In the genomic region with DNA sequence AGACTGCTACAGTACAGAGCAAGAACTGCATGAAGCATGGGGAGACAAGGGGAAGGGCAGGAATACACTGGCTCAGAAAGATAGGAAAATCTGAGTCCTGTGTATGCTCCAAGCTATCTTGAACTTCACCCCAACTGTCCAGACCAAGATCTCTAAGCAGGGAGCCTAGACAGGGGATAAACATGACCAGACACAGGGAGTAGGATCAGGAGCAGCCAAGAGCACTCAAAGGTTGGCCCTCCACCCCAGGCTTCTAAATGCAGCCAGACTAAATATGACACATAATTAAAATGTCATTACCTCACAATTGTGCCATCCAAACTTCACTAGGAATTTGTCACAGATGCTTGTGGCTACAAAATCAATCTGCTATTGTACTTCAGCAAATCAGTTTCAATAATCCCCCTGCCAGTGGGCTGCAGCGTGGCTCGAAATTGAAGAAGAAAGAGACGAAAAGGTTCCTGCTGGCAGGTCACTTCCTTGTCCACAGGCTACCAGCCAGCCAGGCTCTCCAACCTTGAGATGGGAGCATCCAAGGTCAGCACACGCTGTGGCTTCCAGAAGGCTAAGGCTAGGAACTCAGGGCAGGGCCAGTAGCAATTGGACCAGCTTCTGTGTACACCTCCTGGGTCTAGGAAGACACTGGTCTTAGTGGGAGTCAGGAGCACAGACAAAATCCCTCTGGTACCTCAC, we compare ENCODE assay signal across 18 mouse cellular contexts.
DNase-seq lines count a peak whose midpoint lies in the region; ATAC-seq and TF ChIP-seq lines count a peak whose summit lies in the region.
"Had no signal": no experiment of that assay in that cellular context is flagged by ENCODE, and none has a peak within 500 bp of the region (broad histone marks: within the 10 kb centered on the region; RNA-seq: fewer than 3 reads in every experiment).

No protein-coding gene starts in this region.

- TF ChIP-seq CTCF in lung, embryonic 14.5 days (IDR thresholded peaks at IDR 0.05; ENCODE audit: low read depth) = no peak
- no peak for TF ChIP-seq CTCF in lung, adult 2 months (IDR thresholded peaks at IDR 0.05; ENCODE audit: insufficient read depth, low read length)
- no peak for TF ChIP-seq CTCF in cerebellum, adult 2 months (IDR thresholded peaks at IDR 0.05; ENCODE audit: borderline replicate concordance, insufficient read depth, low read depth, low read length)

- peak overlapping the region; percentile 8; the same call in 1 of the 2 replicates for H3K27ac ChIP-seq in lung, embryonic 14.5 days (ENCODE audit: low read depth)
- no peak overlapping the region for H3K27ac ChIP-seq in cerebellum, adult 2 months (ENCODE audit: insufficient read depth, low read length)
- H3K27ac ChIP-seq: forebrain, embryonic 13.5 days; hindbrain, embryonic 14.5 days; limb, embryonic 10.5 days; midbrain, embryonic 12.5 days; neural tube, embryonic 13.5 days had no signal

- peak; percentile 17 to 49 for DNase-seq in adrenal gland, postnatal 36 days
- no peak for DNase-seq in adrenal gland, postnatal 4 days (ENCODE audit: low spot score in 2 of 2)
- DNase-seq in lung, embryonic 14.5 days = no peak
- no peak for DNase-seq in lung, adult 2 months
- DNase-seq in Muller cell, postnatal 12 days (ENCODE audit: inconsistent ontology term) = peak; percentile 47
- DNase-seq in lung, postnatal 36 days = peak; percentile 16
- DNase-seq in cerebellum, adult 2 months = no peak
- no peak for DNase-seq in thymus, postnatal 0 days (ENCODE audit: low spot score)
- DNase-seq: cerebellum, postnatal 10 days; retina, postnatal 1 day; thymus, adult 2 months had no signal

- H3K4me2 ChIP-seq in lung, embryonic 14.5 days = no peak overlapping the region
- H3K4me2 ChIP-seq: forebrain, embryonic 13.5 days; hindbrain, embryonic 14.5 days; liver, embryonic 11.5 days; midbrain, embryonic 12.5 days; neural tube, embryonic 13.5 days had no signal

- no peaks in the 10 kb centered on the region for H3K9me3 ChIP-seq in lung, embryonic 14.5 days (ENCODE audit: low read depth, low read length)
- H3K9me3 ChIP-seq: forebrain, embryonic 13.5 days; limb, embryonic 10.5 days; midbrain, embryonic 12.5 days; neural tube, embryonic 13.5 days had no signal

- H3K27me3 ChIP-seq in lung, embryonic 14.5 days (ENCODE audit: insufficient read depth, low read length) = no peaks in the 10 kb centered on the region
- no peaks in the 10 kb centered on the region for H3K27me3 ChIP-seq in cerebellum, adult 2 months (ENCODE audit: control insufficient read depth, insufficient read depth, low read length)
- H3K27me3 ChIP-seq: forebrain, embryonic 13.5 days had no signal

- no peak overlapping the region for H3K9ac ChIP-seq in lung, embryonic 14.5 days
- H3K9ac ChIP-seq: forebrain, embryonic 13.5 days; hindbrain, embryonic 14.5 days; midbrain, embryonic 12.5 days; neural tube, embryonic 13.5 days had no signal

- no peaks in the 10 kb centered on the region for H3K36me3 ChIP-seq in lung, embryonic 14.5 days (ENCODE audit: insufficient read depth)
- H3K36me3 ChIP-seq: limb, embryonic 10.5 days; midbrain, embryonic 12.5 days; neural tube, embryonic 13.5 days had no signal

- TF ChIP-seq POLR2A in lung, adult 2 months (IDR thresholded peaks at IDR 0.05; ENCODE audit: borderline replicate concordance, extremely low read depth, low read depth, low read length) = no peak
- no peak for TF ChIP-seq POLR2A in cerebellum, adult 2 months (IDR thresholded peaks at IDR 0.05; ENCODE audit: borderline replicate concordance, insufficient read depth, low read length)

- WGBS in lung, embryonic 14.5 days = 58% methylated on average over 4 of the region's 4 CpGs
- 62% methylated on average over 4 of the region's 4 CpGs for WGBS in lung, adult 2 months
- WGBS in cerebellum, adult 2 months = 41% methylated on average over 4 of the region's 4 CpGs

- no peak for ATAC-seq in lung, embryonic 14.5 days (ENCODE audit: insufficient read depth)
- ATAC-seq: forebrain, embryonic 13.5 days; intestine, embryonic 16.5 days had no signal

- peaks cover 19% of the 10 kb centered on the region for H3K4me1 ChIP-seq in lung, embryonic 14.5 days (ENCODE audit: insufficient read depth)
- H3K4me1 ChIP-seq in lung, adult 2 months (ENCODE audit: control insufficient read depth, insufficient read depth, low read length) = no peaks in the 10 kb centered on the region
- H3K4me1 ChIP-seq in cerebellum, adult 2 months (ENCODE audit: control insufficient read depth, insufficient read depth, low read length) = no peaks in the 10 kb centered on the region

- H3K4me3 ChIP-seq in lung, embryonic 14.5 days (ENCODE audit: low read depth, low read length) = no peak overlapping the region
- H3K4me3 ChIP-seq in lung, adult 2 months (replicated peaks; ENCODE audit: extremely low read depth, low read depth, low read length) = no peak overlapping the region
- no peak overlapping the region for H3K4me3 ChIP-seq in cerebellum, adult 2 months (replicated peaks; ENCODE audit: insufficient read depth, low read depth, low read length)
- H3K4me3 ChIP-seq: forebrain, embryonic 13.5 days; limb, embryonic 10.5 days; midbrain, embryonic 12.5 days; neural tube, embryonic 13.5 days had no signal

Comparison
In these comparisons a context has a peak if more than half of its experiments do, and no peak if none do; other contexts are left out.
1. DNase-seq: peak in adrenal gland, postnatal 36 days (2 of 2), Muller cell, postnatal 12 days (single experiment) and lung, postnatal 36 days (single experiment); none in adrenal gland, postnatal 4 days (0 of 2), lung, embryonic 14.5 days (single experiment), lung, adult 2 months (single experiment), cerebellum, adult 2 months (0 of 2) and thymus, postnatal 0 days (single experiment).